Mouse (Mus musculus) forebrain, embryonic 15.5 days (tissue): ENCODE data around the gene Stn1. TPM values are rescaled to one million over a fixed set of nuclear protein-coding genes. Genes with fewer than 3 reads are reported as not detected.
A peak's percentile ranks its signal among the peaks of the same experiment; 100 is the strongest.

Source experiments
- ATAC-seq: fragments of 200-750 bp; cut with Nextera tagmentation; replicated peaks from 2 replicates; pipeline ENCODE4 v1.8.0; 2017; ENCODE audit warnings: mild to moderate bottlenecking, moderate TSS enrichment, moderate library complexity
- H3K27ac ChIP-seq: fragments of 300-500 bp; sonication (generic); replicated peaks from 2 replicates; pipeline ENCODE4 v1.5.1; 2015; ENCODE audit warnings: mild to moderate bottlenecking, inconsistent platforms
- H3K27me3 ChIP-seq: fragments of 300-500 bp; sonication (generic); 2 replicates; pipeline ENCODE4 v1.6.1; 2015; ENCODE audit warnings: inconsistent platforms
- H3K36me3 ChIP-seq: fragments of 300-500 bp; sonication (generic); 2 replicates; pipeline ENCODE4 v1.6.1; 2015; ENCODE audit warnings: mild to moderate bottlenecking, inconsistent platforms
- H3K4me1 ChIP-seq: fragments of 300-500 bp; sonication (generic); 2 replicates; pipeline ENCODE4 v1.6.1; 2015; ENCODE audit warnings: inconsistent platforms
- H3K4me2 ChIP-seq: fragments of 300-500 bp; sonication (generic); replicated peaks from 2 replicates; pipeline ENCODE4 v1.6.1; 2015; ENCODE audit warnings: mild to moderate bottlenecking, inconsistent platforms
- H3K4me3 ChIP-seq: fragments of 300-500 bp; sonication (generic); 2 replicates; pipeline ENCODE4 v1.5.1; 2015; ENCODE audit warnings: mild to moderate bottlenecking, inconsistent platforms
- H3K9ac ChIP-seq: fragments of 300-500 bp; sonication (generic); replicated peaks from 2 replicates; pipeline ENCODE4 v1.6.1; 2015; ENCODE audit warnings: mild to moderate bottlenecking, inconsistent platforms
- H3K9me3 ChIP-seq: fragments of 300-500 bp; sonication (generic); 2 replicates; pipeline ENCODE4 v1.6.1; 2016; ENCODE audit warnings: inconsistent platforms
- WGBS: fragments of 180-500 bp; shearing (Covaris S2); methylation state at CpG from one replicate; pipeline ENCODE4 v1.1.7; 2015; ENCODE audit warnings: mixed read lengths; 5-methylcytosine and 5-hydroxymethylcytosine counted together
- polyA plus RNA-seq: library from polyadenylated mRNA; unstranded; fragments of >200 nt; fragmentation: Nextera tagmentation; extraction: Ambion mirVana; gene quantifications from 2 replicates; pipeline ENCODE4 v1.2.1, GENCODE M21; 2015

Stn1 gene
- polyA plus RNA-seq, 1 experiment from 2014 or later: 33.6 TPM

DNA sequence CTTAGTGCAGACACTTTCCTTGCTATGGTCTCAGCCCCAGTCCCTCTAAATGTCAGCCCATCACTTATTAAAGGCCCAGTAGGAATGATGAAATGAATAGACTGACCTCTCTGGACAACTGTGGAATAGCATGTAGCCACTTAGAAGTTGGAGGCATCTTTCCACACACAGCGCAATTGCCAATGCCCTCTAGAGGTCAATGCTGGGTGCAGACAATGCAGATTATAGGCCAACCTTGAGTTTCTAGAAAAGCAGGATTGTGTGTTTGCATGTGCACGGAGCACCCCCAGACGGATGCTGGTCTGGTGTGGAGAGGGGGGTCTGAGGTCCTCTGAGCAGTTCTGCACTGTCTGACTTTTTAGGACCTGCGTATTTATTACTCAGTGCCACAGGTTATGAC is 33.7 kb downstream of the Stn1 start:
- Histone ChIP-seq H3K36me3 (no peaks in the 10 kb centered on the region), H3K4me1 (peaks cover 3% of the 10 kb centered on the region), H3K4me3 (no peak overlapping the region), H3K9me3 (no peaks in the 10 kb centered on the region), H3K9ac (no peak overlapping the region), H3K27ac (no peak overlapping the region), H3K4me2 (no peak overlapping the region), H3K27me3 (no peaks in the 10 kb centered on the region)
- no peak for ATAC-seq
- WGBS: 70% methylated on average over 4 of the region's 4 CpGs

DNA sequence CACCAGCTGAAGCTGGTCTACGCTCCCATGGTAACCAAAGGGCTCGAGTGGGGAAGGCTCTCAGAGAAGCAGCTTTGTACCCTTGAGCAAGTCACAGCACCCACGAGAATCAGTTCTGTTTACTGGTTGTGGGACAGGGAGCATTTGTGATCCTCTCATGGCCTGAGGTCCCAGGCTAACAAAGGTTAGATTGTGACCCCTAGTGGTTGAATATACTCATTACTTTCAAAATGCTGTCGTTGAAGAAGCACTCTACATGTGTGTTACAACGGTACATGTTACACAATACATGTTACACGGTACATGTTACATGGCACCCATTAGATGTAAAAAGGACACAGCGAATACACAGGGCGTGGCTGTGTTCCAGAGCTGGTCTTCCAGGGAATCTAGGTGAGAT is 34.7 kb downstream of the Stn1 start:
- Histone ChIP-seq H3K4me2 (no peak overlapping the region), H3K4me3 (no peak overlapping the region), H3K27me3 (no peaks in the 10 kb centered on the region), H3K27ac (no peak overlapping the region), H3K36me3 (no peaks in the 10 kb centered on the region), H3K4me1 (peaks cover 4% of the 10 kb centered on the region), H3K9ac (no peak overlapping the region), H3K9me3 (no peaks in the 10 kb centered on the region)
- WGBS: 78% methylated on average over 8 of the region's 8 CpGs
- no peak for ATAC-seq

DNA sequence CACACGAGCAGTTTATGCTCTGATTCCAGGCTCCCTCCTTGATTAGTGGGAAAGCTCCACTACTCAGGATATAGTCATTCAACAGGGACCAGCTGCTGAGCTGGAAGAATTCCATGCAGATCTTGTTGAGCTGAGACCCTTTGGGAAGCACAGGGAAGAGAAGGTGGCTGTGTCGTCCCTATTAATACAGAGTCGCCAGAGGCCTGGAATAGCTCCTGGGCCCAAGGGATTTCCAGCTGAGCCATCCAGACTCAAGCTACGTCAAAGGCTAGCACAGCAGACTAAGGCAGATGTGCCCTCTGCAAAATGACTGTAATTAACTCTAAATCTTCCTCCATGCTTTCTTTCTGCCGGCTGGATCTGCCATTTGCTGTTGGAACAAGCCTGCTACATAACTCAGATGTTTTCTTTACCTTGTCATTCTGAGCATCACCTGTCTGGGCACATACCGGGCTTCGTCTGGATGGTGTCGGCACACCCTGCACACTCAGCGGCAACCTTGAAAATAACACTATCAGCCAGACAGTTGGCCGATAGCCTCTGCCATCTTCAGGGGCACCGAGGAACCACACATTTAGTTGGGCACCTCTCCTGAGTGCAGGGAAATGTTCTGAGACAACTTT is 36.8 kb downstream of the Stn1 start:
- Histone ChIP-seq H3K27ac (no peak overlapping the region), H3K9me3 (no peaks in the 10 kb centered on the region), H3K36me3 (no peaks in the 10 kb centered on the region), H3K4me3 (no peak overlapping the region), H3K9ac (no peak overlapping the region), H3K27me3 (no peaks in the 10 kb centered on the region), H3K4me1 (0 out of 2 replicates have a peak, but pooled peaks cover 2% of the 10 kb centered on the region), H3K4me2 (no peak overlapping the region)
- 76% methylated on average over 11 of the region's 11 CpGs for WGBS
- ATAC-seq: no peak

DNA sequence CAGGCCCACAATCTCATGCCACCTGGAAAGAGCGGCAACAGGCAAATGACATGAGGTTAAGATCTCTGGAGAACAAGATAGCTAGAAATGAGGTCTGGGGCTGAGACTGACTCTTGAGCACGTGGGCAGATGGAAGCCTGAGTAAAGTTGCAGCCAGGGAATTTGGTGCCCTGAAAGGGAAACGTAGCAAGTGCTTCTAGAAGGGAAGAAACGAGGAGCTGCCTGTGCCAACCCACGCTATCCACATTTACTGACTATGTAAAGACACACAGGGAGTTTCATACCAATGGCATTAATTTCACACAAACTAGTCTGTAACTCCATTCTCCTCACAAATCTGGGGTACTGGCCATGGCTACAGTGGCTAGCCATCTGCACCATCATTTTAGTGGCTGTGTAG is 37.5 kb downstream of the Stn1 start:
- H3K9ac ChIP-seq: no peak overlapping the region
- no peak overlapping the region for H3K4me3 ChIP-seq
- H3K4me1 ChIP-seq: 0 out of 2 replicates have a peak, but pooled peaks cover 2% of the 10 kb centered on the region
- no peaks in the 10 kb centered on the region for H3K36me3 ChIP-seq
- ATAC-seq: no peak
- H3K9me3 ChIP-seq: no peaks in the 10 kb centered on the region
- H3K27ac ChIP-seq: no peak overlapping the region
- WGBS: 84% methylated on average over 5 of the region's 5 CpGs
- H3K27me3 ChIP-seq: no peaks in the 10 kb centered on the region
- H3K4me2 ChIP-seq: no peak overlapping the region

- Histone ChIP-seq H3K4me1 (peaks cover 5% of the 10 kb centered on the region; the same call in 1 of the 2 replicates), H3K9ac (no peak overlapping the region), H3K4me3 (no peak overlapping the region), H3K27ac (no peak overlapping the region), H3K9me3 (no peaks in the 10 kb centered on the region), H3K27me3 (no peaks in the 10 kb centered on the region), H3K36me3 (no peaks in the 10 kb centered on the region), H3K4me2 (no peak overlapping the region)
- no peak for ATAC-seq
- WGBS: 86% methylated on average over 4 of the region's 4 CpGs
Measured at GRCm38 (mm10) chr19:47498942-47499341, 38.4 kb downstream of the Stn1 start.

DNA sequence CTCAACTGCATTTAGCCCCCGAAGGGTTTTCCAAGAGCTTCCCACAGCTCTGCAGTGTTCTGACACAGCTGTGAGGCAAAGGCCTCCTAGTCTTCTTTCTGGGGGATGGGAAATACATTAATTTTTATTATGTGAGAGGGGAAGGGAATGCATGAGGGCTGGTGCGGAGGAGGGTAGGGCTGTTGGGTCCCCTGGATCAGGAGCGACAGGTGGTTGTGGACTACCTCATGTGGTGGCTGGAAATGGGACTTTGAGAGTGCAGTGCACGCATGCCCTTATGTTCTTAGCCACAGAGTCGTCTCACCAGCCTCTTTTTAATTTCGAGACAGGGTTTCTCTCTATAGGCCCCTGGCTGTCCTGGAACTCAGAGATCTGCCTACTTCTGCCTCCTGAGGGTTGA is 39.6 kb downstream of the Stn1 start:
- no peak for ATAC-seq
- WGBS: 91% methylated on average over 6 of the region's 6 CpGs

DNA sequence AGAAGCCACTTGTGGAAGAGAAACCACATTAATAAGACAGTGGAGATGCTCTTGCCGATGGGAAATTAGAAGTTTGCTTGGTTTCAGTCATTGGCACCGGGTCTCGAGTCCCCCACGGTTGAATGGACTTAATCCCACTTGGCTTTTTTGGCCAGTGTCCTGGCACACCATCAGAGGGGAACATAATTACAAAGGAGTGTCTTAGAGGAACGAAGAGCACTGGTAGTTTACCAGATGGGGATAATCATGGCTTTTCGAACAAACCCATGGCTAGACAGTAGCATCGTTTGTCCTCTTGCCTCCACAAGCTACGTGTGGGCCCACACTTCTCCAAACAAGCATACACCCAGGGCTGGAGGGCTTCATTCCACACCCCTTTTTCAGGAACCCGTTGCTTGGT is 40.0 kb downstream of the Stn1 start:
- WGBS: 49% methylated on average over 9 of the region's 9 CpGs
- Histone ChIP-seq H3K4me1 (peaks cover 20% of the 10 kb centered on the region), H3K4me2 (no peak overlapping the region), H3K4me3 (no peak overlapping the region), H3K9ac (no peak overlapping the region), H3K9me3 (no peaks in the 10 kb centered on the region), H3K27ac (no peak overlapping the region), H3K27me3 (no peaks in the 10 kb centered on the region), H3K36me3 (no peaks in the 10 kb centered on the region)
- ATAC-seq: no peak

More for the DNA sequence above, 39.6 kb downstream of the Stn1 start:
- no peak overlapping the region for H3K4me2 ChIP-seq
- H3K9me3 ChIP-seq: no peaks in the 10 kb centered on the region
- no peaks in the 10 kb centered on the region for H3K36me3 ChIP-seq
- no peaks in the 10 kb centered on the region for H3K27me3 ChIP-seq
- no peak overlapping the region for H3K27ac ChIP-seq
- no peak overlapping the region for H3K9ac ChIP-seq
- peaks cover 17% of the 10 kb centered on the region for H3K4me1 ChIP-seq
- no peak overlapping the region for H3K4me3 ChIP-seq

- H3K9ac ChIP-seq: peak overlapping the region; percentile 9; the same call in 1 of the 2 replicates
- 8% methylated on average over 23 of the region's 23 CpGs for whole genome bisulfite sequencing
- peak; percentile 51 for ATAC-seq
- no peaks in the 10 kb centered on the region for H3K27me3 ChIP-seq
- peaks cover 21% of the 10 kb centered on the region for H3K4me1 ChIP-seq
- peak overlapping the region; percentile 32 for H3K27ac ChIP-seq
- H3K4me2 ChIP-seq: peak overlapping the region; percentile 34
- H3K9me3 ChIP-seq: 0 out of 2 replicates have a peak, but pooled peaks cover 3% of the 10 kb centered on the region
- no peaks in the 10 kb centered on the region for H3K36me3 ChIP-seq
- no peak overlapping the region; the same call in 1 of the 2 replicates for H3K4me3 ChIP-seq
Measured at GRCm38 (mm10) chr19:47493017-47493997, 44.0 kb downstream of the Stn1 start.

- WGBS: 16% methylated on average over 6 of the region's 6 CpGs
- no peaks in the 10 kb centered on the region for H3K36me3 ChIP-seq
- H3K4me1 ChIP-seq: peaks cover 19% of the 10 kb centered on the region
- H3K27me3 ChIP-seq: no peaks in the 10 kb centered on the region
- H3K9ac ChIP-seq: no peak overlapping the region
- H3K4me3 ChIP-seq: no peak overlapping the region
- H3K9me3 ChIP-seq: 0 out of 2 replicates have a peak, but pooled peaks cover 3% of the 10 kb centered on the region
- no peak overlapping the region for H3K4me2 ChIP-seq
- no peak overlapping the region for H3K27ac ChIP-seq
- no peak for ATAC-seq
Measured at GRCm38 (mm10) chr19:47492422-47492821, 44.9 kb downstream of the Stn1 start.

DNA sequence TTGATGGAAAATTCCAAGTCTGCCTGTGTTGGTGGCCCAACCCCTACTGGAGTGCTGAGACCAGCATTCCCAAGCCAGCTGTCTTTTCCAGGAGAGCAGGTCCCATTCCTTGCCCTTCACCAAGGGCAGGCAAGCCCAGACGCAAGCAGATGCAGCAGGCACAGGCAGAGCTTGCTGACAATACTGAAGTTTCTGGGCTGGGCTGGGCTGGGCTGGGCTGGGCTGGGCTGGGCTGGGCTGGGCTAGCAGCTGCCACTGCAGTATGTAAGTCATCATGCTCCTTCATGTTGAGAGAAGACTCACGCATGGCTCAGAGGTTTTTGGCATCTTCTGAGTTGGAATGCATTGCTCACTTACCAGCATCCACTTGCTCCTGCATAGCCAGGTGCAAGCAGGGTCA is 45.5 kb downstream of the Stn1 start:
- no peaks in the 10 kb centered on the region for H3K36me3 ChIP-seq
- peaks cover 18% of the 10 kb centered on the region for H3K4me1 ChIP-seq
- no peaks in the 10 kb centered on the region for H3K27me3 ChIP-seq
- no peak overlapping the region for H3K4me2 ChIP-seq
- H3K9ac ChIP-seq: no peak overlapping the region
- 0 out of 2 replicates have a peak, but pooled peaks cover 3% of the 10 kb centered on the region for H3K9me3 ChIP-seq
- 63% methylated on average over 2 of the region's 2 CpGs for WGBS
- 0 out of 2 replicates have a peak, but pooled peaks have one; percentile 12 for ATAC-seq
- no peak overlapping the region for H3K27ac ChIP-seq
- no peak overlapping the region for H3K4me3 ChIP-seq

- WGBS: 93% methylated on average over 3 of the region's 3 CpGs
Measured at GRCm38 (mm10) chr19:47489233-47489632, 48.1 kb downstream of the Stn1 start.

GRCm38 (mm10) chr19:47488250-47488649 is 49.1 kb downstream of the Stn1 start:
- peaks cover 9% of the 10 kb centered on the region for H3K4me1 ChIP-seq
- H3K9ac ChIP-seq: no peak overlapping the region
- no peak overlapping the region for H3K27ac ChIP-seq
- no peak for ATAC-seq
- no peak overlapping the region for H3K4me2 ChIP-seq
- H3K9me3 ChIP-seq: 0 out of 2 replicates have a peak, but pooled peaks cover 3% of the 10 kb centered on the region
- no peaks in the 10 kb centered on the region for H3K36me3 ChIP-seq
- 42% methylated on average over 4 of the region's 4 CpGs for WGBS
- H3K4me3 ChIP-seq: no peak overlapping the region
- no peaks in the 10 kb centered on the region for H3K27me3 ChIP-seq

More at GRCm38 (mm10) chr19:47489233-47489632, 48.1 kb downstream of the Stn1 start:
- Histone ChIP-seq H3K9ac (no peak overlapping the region), H3K4me3 (no peak overlapping the region), H3K27ac (no peak overlapping the region), H3K9me3 (0 out of 2 replicates have a peak, but pooled peaks cover 3% of the 10 kb centered on the region), H3K36me3 (no peaks in the 10 kb centered on the region), H3K4me2 (no peak overlapping the region), H3K27me3 (no peaks in the 10 kb centered on the region), H3K4me1 (peaks cover 18% of the 10 kb centered on the region)
- no peak for ATAC-seq
